Mouse (Mus musculus) right cerebral cortex, postnatal 10 days (tissue): ENCODE measurements at regions not wholly inside any gene's neighbourhood (a gene's known extent, or its start where the extent isn't known, plus 50 kb on each side); places are given as distances from the start of the nearest gene placed in this dataset.
A peak's percentile ranks its signal among the peaks of the same experiment; 100 is the strongest.
"Not testable (repeated sequence)": the region's sequence is repeated elsewhere in the genome, so short reads cannot be mapped to it uniquely, and the experiment has no call there.

Experiments used
- DNase-seq, 2 experiments: peaks; one replicate each; pipeline ENCODE4 v3.0.0; 2021; ENCODE audit warnings: low spot score in 2 of 2

DNA sequence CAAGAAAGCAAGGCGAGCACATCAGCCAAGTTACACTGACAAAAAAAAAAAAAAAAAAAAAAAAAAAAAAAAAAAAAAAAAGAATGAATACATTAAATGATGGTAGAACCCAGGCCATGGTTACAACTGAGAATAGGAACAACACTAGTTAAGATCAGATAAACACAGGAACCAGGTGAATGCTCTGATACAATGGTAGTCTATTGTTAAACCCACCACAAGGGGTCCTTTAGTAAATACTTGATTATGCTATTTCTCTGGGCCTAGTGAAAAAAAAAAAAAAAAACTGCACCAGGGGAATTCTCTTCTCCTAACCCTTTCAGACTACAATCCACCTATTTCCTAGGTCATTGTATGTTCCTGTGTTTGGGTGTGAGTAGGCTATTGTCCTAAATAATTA lies 2289.7 kb downstream of the Cntnap5b start:
- no peak for DNase-seq

DNA sequence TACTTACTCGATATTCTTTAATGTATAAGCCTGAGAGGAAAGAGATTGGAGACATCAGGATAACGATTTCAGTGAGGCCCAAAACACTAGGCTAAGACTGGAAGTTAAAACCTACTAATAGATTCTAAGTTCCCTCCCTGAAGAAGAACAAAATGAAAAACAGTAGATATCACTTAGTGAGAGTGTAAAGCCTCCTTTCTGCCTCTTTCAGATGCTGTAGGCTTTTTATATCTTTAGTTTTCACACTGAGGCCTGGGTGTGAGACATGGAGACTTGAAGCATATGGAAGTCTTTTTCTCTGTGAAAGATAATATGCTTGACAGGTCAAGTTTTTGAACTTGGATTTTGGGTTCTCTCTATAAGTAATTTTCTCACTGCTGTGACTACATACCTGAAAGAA lies 2333.1 kb downstream of the Cntnap5b start:
- DNase-seq, result no peak

DNA sequence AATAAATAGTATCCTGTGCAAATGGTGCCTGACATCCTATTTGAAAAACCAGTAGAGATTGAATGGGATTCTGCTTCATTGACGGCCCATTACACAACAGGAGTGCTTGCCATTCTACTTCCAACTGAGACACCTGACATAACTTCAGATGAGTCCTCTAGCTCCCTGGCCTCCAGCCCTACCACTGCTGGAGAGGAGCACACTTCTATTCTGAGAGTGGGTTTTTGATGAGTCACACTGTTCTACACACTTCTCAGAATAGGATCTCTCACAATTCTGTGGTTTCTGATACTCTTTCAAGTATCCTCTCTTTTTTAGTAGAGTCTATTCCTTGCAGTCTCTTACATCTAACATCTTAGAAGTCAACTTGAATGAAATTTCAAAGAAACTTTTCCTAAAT lies 2366.5 kb downstream of the Cntnap5b start:
- no peak for DNase-seq

GRCm38 (mm10) chr1:102146368-102146767 lies 2373.8 kb downstream of the Cntnap5b start:
- peak; percentile 26 to 29 for DNase-seq

GRCm38 (mm10) chr1:102166649-102167048 lies 2394.1 kb downstream of the Cntnap5b start:
- DNase-seq, result no peak

DNA sequence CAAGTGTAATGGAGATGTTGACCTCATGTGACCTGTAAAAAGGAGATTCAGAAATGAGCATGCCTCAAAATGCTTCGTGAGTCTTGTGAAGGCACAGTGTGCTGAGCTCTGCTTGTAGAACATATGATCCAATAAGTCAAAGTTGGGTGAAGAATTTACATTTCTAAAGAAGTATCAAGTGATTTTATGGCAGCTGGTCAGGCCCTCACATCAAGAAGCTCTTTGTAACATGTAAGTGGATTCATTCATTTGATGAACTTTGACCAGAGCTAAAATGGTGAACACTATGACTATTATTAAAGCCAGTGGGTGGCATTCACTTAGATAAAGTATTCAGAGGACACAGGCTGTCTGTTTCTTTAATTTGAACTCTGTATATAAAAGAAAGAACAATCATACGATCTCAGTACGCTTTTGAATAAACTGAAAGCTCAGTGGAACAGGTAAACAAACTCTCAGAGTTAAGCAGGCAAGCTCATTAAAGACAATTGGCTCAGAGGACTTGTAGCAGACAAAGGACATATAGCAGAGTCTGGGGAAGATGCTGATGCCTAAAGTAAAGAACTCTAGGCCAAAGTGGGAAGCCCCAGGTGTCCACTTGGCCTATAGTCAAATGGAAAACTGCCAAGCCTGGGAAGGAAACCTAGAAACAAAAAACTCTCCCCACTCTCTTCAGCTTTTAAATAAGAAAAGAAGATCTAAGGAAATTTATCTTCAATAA lies 2398.2 kb downstream of the Cntnap5b start:
- DNase-seq, result no peak

DNA sequence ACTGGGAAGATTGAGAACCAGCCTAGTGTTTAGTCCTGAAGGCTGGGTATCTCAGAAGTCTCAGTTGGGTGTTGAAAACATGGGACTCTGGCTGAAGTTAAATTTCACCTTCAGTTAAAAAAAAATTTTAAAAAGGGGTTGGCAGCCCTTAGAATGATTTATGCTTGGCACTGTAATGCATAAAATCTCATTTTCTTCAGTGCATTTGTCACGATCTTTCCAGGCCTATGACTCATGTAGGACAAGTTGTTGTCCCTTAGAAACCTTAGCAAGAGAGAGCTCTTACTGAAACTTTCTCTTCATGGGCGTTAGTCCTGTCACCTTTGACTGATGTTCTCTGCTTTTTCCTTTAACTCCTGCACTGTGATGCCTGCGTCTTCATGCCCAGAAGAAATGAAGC lies 2413.4 kb downstream of the Cntnap5b start:
- DNase-seq, result no peak

DNA sequence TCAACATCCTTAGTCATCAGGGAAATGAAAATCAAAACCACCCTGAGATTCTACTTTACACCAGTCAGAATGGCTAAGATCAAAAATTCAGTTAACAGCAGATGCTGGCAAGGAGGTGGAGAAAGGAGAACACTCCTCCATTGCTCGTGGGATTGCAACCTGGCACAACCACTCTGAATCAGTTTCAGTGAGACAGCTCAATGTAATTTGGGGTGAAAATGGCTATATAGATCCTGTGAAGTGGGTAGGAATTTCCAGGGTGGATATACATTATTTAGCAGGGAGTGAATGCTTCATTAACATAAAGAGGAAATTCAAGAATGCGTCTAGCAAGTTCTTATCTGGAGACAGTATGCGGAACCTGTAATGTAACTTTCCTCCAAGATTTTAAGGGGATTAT lies 2462.9 kb downstream of the Cntnap5b start:
- no peak for DNase-seq

- DNase-seq, result not testable (repeated sequence)
Measured at GRCm38 (mm10) chr1:102263126-102263860, 2490.7 kb downstream of the Cntnap5b start.

DNA sequence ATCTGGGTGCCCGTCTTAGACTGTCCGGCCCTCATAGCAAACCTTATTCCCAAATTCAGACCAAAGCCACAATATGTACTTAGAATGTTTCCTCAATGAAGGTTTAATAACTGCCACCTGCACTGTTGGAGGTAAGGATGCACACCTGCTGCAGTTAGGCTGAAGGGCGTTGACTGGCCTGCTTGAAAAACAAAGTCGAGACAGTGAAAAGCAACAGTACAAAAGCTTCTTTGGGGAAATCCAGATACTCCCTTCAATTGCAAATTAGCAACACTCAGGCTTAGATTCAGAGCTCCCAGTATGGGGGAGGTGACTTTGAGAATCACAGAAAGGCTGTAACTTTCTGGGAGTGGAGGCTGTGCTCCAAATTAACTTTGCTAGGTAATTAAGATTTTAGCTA lies 2491.9 kb downstream of the Cntnap5b start:
- DNase-seq, result not testable (repeated sequence)

GRCm38 (mm10) chr1:102274456-102274855 lies 2493.9 kb upstream of the Cdh20 start:
- no peak for DNase-seq

DNA sequence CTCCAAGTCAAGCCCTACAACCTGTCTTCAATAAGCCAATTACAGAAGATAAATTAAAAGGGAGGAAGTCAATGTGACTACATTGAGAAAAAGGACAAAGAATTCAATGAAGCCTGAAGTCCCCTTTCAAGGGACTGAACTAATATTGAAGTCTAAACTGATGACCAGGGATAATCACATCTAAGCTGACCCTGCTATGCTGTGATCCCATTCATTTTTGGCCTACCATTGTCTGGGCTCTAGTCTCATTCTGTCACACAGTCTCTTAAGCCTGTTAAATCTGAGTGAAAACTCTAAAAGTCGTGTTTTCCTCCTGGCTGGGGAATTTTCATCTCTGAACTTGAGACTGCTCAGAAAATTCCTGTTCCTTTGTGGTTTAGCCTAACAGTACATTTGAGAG lies 2480.0 kb upstream of the Cdh20 start:
- no peak for DNase-seq

DNA sequence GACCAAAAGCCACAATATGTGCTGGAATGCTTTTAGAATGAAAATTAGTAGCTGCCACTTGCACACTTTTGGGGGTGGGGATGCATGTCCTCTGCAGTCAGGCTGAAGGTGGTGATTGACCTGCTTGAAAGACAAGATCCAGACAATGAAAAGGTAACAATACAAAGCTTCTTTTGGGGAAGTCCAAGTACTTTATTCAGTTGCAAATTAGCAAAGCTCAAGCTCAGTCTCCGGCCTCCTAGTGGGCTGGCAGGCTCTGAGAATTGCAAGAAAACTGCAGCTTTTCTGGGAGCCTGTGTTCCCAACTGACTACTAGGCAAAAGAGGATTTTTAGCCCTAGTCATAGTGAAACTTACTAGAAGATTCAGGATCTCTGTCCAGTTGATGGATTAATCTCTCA lies 2464.8 kb upstream of the Cdh20 start:
- no peak for DNase-seq

GRCm38 (mm10) chr1:102353136-102353535 lies 2415.2 kb upstream of the Cdh20 start:
- DNase-seq, result no peak

DNA sequence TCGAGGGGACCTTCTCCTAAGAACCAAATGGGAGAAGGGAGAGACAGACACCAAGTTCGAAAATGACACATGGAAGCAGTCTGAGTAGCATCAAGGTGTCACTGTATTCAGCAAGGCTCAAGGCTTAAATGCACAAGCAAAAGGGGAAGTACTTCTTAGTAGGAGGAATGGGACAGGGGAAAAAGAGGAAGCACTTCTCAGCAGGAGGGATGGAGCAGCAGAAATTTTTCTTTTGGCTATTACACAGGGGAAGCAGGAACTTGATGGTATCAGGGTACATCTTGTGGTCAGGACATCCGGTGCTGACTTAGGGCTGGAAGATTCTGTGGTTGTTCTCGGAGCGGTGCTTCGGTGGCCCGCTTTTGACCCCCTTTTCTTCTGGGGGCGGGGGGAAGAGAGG lies 2410.4 kb upstream of the Cdh20 start:
- DNase-seq, result not testable (repeated sequence)

GRCm38 (mm10) chr1:102378613-102379012 lies 2389.7 kb upstream of the Cdh20 start:
- DNase-seq, result no peak
